Mouse (Mus musculus): ENCODE data around the gene Cacna1b. TPM values are rescaled to one million over a fixed set of nuclear protein-coding genes. Genes with fewer than 3 reads are reported as not detected.

The Cacna1b gene
- not detected in 2 replicates for polyA plus RNA-seq (2012; ENCODE audit: insufficient read depth, insufficient read length, low replicate concordance, missing spikeins)

- WGBS, result 1% methylated on average over 41 of the region's 42 CpGs
- peaks cover 19% of the 10 kb centered on the region for H3K4me1 ChIP-seq (ENCODE audit: control insufficient read depth, insufficient read depth, low read length)
- H3K27ac ChIP-seq (ENCODE audit: insufficient read depth, low read depth, low read length), result no peak within 1 kb of the TSS
- TF ChIP-seq CTCF (IDR thresholded peaks at IDR 0.05; ENCODE audit: insufficient read depth, low read depth, low read length), result no peak
- TF ChIP-seq POLR2A (IDR thresholded peaks at IDR 0.05; ENCODE audit: insufficient read depth, low read depth, low read length), result peak; percentile 86
- peak within 1 kb of the TSS; percentile 68 for H3K4me3 ChIP-seq (ENCODE audit: insufficient read depth, low read depth, low read length)
These were observed at the start of gene Cacna1b for GRCm38 (mm10) chr2:24763115-24763557. TSS of gene Cacna1b (minus strand) at chr2:24763152.

DNA sequence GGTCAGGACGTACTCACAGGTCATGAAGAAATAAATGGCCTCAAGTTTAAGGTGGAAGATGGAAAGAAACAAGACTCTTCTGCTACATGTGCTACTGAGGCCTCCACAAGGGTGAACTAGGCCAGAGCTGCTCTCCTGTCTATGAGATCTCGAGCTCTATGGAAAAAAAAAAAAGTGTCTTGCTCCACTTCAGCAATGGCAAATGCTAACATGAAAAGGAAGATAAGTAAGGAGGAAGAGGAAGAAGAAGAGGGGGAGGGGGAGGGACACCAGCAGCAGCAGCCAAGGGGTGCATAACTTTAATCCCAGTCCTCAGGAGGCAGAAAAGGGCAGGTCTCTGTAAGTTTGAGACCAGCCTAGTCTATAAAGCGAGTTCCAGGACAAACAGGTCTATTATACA, 46.8 kb upstream of the Cacna1b start:
- WGBS, result 83% methylated on average over 3 of the region's 3 CpGs
- Histone ChIP-seq H3K4me3 (ENCODE audit: insufficient read depth, low read depth, low read length) (no peak overlapping the region), H3K27ac (ENCODE audit: insufficient read depth, low read depth, low read length) (no peak overlapping the region), H3K4me1 (ENCODE audit: control insufficient read depth, insufficient read depth, low read length) (no peaks in the 10 kb centered on the region)
- TF ChIP-seq CTCF (IDR thresholded peaks at IDR 0.05; ENCODE audit: insufficient read depth, low read depth, low read length) (no peak), POLR2A (IDR thresholded peaks at IDR 0.05; ENCODE audit: insufficient read depth, low read depth, low read length) (no peak)

- TF ChIP-seq POLR2A (IDR thresholded peaks at IDR 0.05; ENCODE audit: insufficient read depth, low read depth, low read length), result no peak
- 79% methylated on average over 10 of the region's 10 CpGs for WGBS
- H3K4me3 ChIP-seq (ENCODE audit: insufficient read depth, low read depth, low read length), result no peak overlapping the region
These were observed 44.7 kb upstream of the Cacna1b start for GRCm38 (mm10) chr2:24807691-24808090.

GRCm38 (mm10) chr2:24807036-24807435, 44.1 kb upstream of the Cacna1b start:
- 88% methylated on average over 3 of the region's 3 CpGs for WGBS
- TF ChIP-seq CTCF (IDR thresholded peaks at IDR 0.05; ENCODE audit: insufficient read depth, low read depth, low read length), result no peak
- no peak for TF ChIP-seq POLR2A (IDR thresholded peaks at IDR 0.05; ENCODE audit: insufficient read depth, low read depth, low read length)
- no peak overlapping the region for H3K4me3 ChIP-seq (ENCODE audit: insufficient read depth, low read depth, low read length)

More at GRCm38 (mm10) chr2:24807691-24808090, 44.7 kb upstream of the Cacna1b start:
- no peaks in the 10 kb centered on the region for H3K4me1 ChIP-seq (ENCODE audit: control insufficient read depth, insufficient read depth, low read length)
- H3K27ac ChIP-seq (ENCODE audit: insufficient read depth, low read depth, low read length), result no peak overlapping the region

DNA sequence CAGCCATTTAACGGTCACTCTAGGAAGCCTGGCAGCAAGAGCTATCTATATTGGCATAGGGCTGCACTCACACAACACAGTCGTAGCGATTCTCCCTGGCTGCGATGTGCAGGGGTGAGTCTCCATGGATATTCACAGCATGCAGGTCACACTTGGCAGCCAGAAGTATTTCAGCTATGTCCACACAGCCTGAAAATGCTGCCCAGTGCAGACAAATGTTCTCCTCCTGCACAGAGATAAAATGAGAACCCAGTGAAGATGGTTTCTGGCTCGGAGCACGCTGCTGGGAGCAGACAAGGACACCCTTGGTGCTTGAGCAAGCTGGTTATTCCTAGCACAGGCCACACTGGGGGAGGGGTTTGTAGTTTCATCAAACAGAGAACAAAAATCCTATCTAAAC, 43.2 kb upstream of the Cacna1b start:
- H3K27ac ChIP-seq (ENCODE audit: insufficient read depth, low read depth, low read length), result no peak overlapping the region
- TF ChIP-seq POLR2A (IDR thresholded peaks at IDR 0.05; ENCODE audit: insufficient read depth, low read depth, low read length) (no peak), CTCF (IDR thresholded peaks at IDR 0.05; ENCODE audit: insufficient read depth, low read depth, low read length) (no peak)
- 74% methylated on average over 6 of the region's 6 CpGs for WGBS

More at GRCm38 (mm10) chr2:24807036-24807435, 44.1 kb upstream of the Cacna1b start:
- Histone ChIP-seq H3K27ac (ENCODE audit: insufficient read depth, low read depth, low read length) (no peak overlapping the region), H3K4me1 (ENCODE audit: control insufficient read depth, insufficient read depth, low read length) (no peaks in the 10 kb centered on the region)

DNA sequence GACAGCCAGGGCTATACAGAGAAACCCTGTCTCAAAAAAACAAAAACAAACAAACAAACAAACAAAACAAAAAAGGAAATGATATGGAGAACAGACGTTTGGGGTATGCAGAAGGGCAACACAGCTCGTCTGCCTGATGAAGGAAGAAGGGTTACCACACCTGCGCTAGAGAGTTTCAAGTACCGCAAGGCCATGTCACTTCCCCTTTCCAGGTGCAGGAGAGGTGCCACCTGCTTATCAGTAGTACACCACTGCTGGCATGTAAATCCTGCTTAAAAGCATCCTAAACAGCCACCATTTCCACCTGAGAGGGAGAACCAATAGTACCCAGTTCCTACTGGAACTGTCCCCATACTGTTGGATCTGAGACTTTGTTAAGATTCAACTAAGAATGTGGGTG, 42.7 kb upstream of the Cacna1b start:
- no peak for TF ChIP-seq CTCF (IDR thresholded peaks at IDR 0.05; ENCODE audit: insufficient read depth, low read depth, low read length)
- TF ChIP-seq POLR2A (IDR thresholded peaks at IDR 0.05; ENCODE audit: insufficient read depth, low read depth, low read length), result no peak
- Histone ChIP-seq H3K27ac (ENCODE audit: insufficient read depth, low read depth, low read length) (no peak overlapping the region), H3K4me3 (ENCODE audit: insufficient read depth, low read depth, low read length) (no peak overlapping the region), H3K4me1 (ENCODE audit: control insufficient read depth, insufficient read depth, low read length) (no peaks in the 10 kb centered on the region)
- WGBS, result 92% methylated on average over 4 of the region's 4 CpGs

More for the DNA sequence above, 43.2 kb upstream of the Cacna1b start:
- H3K4me3 ChIP-seq (ENCODE audit: insufficient read depth, low read depth, low read length), result no peak overlapping the region
- H3K4me1 ChIP-seq (ENCODE audit: control insufficient read depth, insufficient read depth, low read length), result no peaks in the 10 kb centered on the region

- TF ChIP-seq POLR2A (IDR thresholded peaks at IDR 0.05; ENCODE audit: insufficient read depth, low read depth, low read length), result no peak
- no peak for TF ChIP-seq CTCF (IDR thresholded peaks at IDR 0.05; ENCODE audit: insufficient read depth, low read depth, low read length)
- Histone ChIP-seq H3K4me1 (ENCODE audit: control insufficient read depth, insufficient read depth, low read length) (no peaks in the 10 kb centered on the region), H3K27ac (ENCODE audit: insufficient read depth, low read depth, low read length) (no peak overlapping the region), H3K4me3 (ENCODE audit: insufficient read depth, low read depth, low read length) (no peak overlapping the region)
- WGBS, result 87% methylated on average over 5 of the region's 5 CpGs
These were observed 34.0 kb upstream of the Cacna1b start for GRCm38 (mm10) chr2:24796833-24797457.

- no peaks in the 10 kb centered on the region for H3K4me1 ChIP-seq (ENCODE audit: control insufficient read depth, insufficient read depth, low read length)
- no peak overlapping the region for H3K27ac ChIP-seq (ENCODE audit: insufficient read depth, low read depth, low read length)
- WGBS, result 42% methylated on average over 4 of the region's 4 CpGs
- TF ChIP-seq POLR2A (IDR thresholded peaks at IDR 0.05; ENCODE audit: insufficient read depth, low read depth, low read length) (no peak), CTCF (IDR thresholded peaks at IDR 0.05; ENCODE audit: insufficient read depth, low read depth, low read length) (no peak)
- no peak overlapping the region for H3K4me3 ChIP-seq (ENCODE audit: insufficient read depth, low read depth, low read length)
These were observed 24.3 kb upstream of the Cacna1b start for GRCm38 (mm10) chr2:24787250-24787649.

- TF ChIP-seq CTCF (IDR thresholded peaks at IDR 0.05; ENCODE audit: insufficient read depth, low read depth, low read length) (no peak), POLR2A (IDR thresholded peaks at IDR 0.05; ENCODE audit: insufficient read depth, low read depth, low read length) (no peak)
- WGBS, result 52% methylated on average over 4 of the region's 4 CpGs
- H3K27ac ChIP-seq (ENCODE audit: insufficient read depth, low read depth, low read length), result no peak overlapping the region
- peaks cover 3% of the 10 kb centered on the region for H3K4me1 ChIP-seq (ENCODE audit: control insufficient read depth, insufficient read depth, low read length)
- H3K4me3 ChIP-seq (ENCODE audit: insufficient read depth, low read depth, low read length), result no peak overlapping the region
These were observed 18.3 kb upstream of the Cacna1b start for GRCm38 (mm10) chr2:24781253-24781652.
